ENCODE assay signal across 18 mouse cellular contexts in genomic region chr13:8849311-8849710, GRCm38 (mm10). TPM values are rescaled to one million over a fixed set of nuclear protein-coding genes. Genes with fewer than 3 reads are reported as not detected.
DNase-seq lines count a peak whose midpoint lies in the region; ATAC-seq and TF ChIP-seq lines count a peak whose summit lies in the region.
"Had no signal": no experiment of that assay in that cellular context is flagged by ENCODE, and none has a peak within 500 bp of the region (broad histone marks: within the 10 kb centered on the region; RNA-seq: fewer than 3 reads in every experiment).

No protein-coding gene starts in this region.

- H3K9me3 ChIP-seq in G1E (replicated peaks): no peaks in the 10 kb centered on the region
- H3K9me3 ChIP-seq in MEL (replicated peaks; ENCODE audit: insufficient read depth, low read length): no peaks in the 10 kb centered on the region
- no peaks in the 10 kb centered on the region for H3K9me3 ChIP-seq in liver, embryonic 11.5 days (ENCODE audit: control insufficient read depth, low read length)
- H3K9me3 ChIP-seq in neural tube, embryonic 15.5 days (replicated peaks): no peaks in the 10 kb centered on the region
- H3K9me3 ChIP-seq: limb, embryonic 15.5 days; midbrain, embryonic 13.5 days had no signal

- no peak overlapping the region for H3K27ac ChIP-seq in MEL (ENCODE audit: control insufficient read depth, low read depth, low read length)
- no peak overlapping the region for H3K27ac ChIP-seq in liver, embryonic 11.5 days (ENCODE audit: low read depth, low read length)
- no peak overlapping the region for H3K27ac ChIP-seq in neural tube, embryonic 15.5 days (replicated peaks)
- H3K27ac ChIP-seq: heart, adult 2 months; limb, embryonic 15.5 days; midbrain, embryonic 13.5 days had no signal

- TF ChIP-seq CTCF in G1E (IDR thresholded peaks at IDR 0.05; ENCODE audit: low read depth, low read length) (no peak), MEL (IDR thresholded peaks at IDR 0.05 in 2 of 3, conservative IDR thresholded peaks at IDR 0.05 in 1 of 3; ENCODE audit: control insufficient read depth in 1 of 3, insufficient read depth in 1 of 3, low read depth in 2 of 3, low read length in 3 of 3, poor library complexity in 1 of 3, severe bottlenecking in 1 of 3) (no peak)

- DNase-seq in G1E (ENCODE audit: low spot score) (peak; percentile 20), MEL (ENCODE audit: low read depth, low spot score) (peak; percentile 73)
- no peak for DNase-seq in liver, embryonic 11.5 days (ENCODE audit: low spot score)
- DNase-seq in lung, postnatal 36 days: peak; percentile 25
- no peak for DNase-seq in gastrocnemius, adult 18-20 months (ENCODE audit: low spot score)
- no peak for DNase-seq in left cerebral cortex, postnatal 36 days (ENCODE audit: low spot score in 2 of 2)
- DNase-seq: cerebellum, adult 2 months; heart, adult 2 months; heart, postnatal 10 days; kidney, adult 11 months; kidney, postnatal 10 days; thymus, adult 2 months had no signal

- ATAC-seq in G1E (ENCODE audit: extremely low read depth, insufficient number of reproducible peaks, low FRiP score, poor library complexity, severe bottlenecking): peak; percentile 79
- ATAC-seq in liver, embryonic 11.5 days (replicated peaks; ENCODE audit: low FRiP score): peak; percentile 93
- no peak for ATAC-seq in neural tube, embryonic 15.5 days (ENCODE audit: low FRiP score)
- ATAC-seq: forebrain, embryonic 14.5 days; hindbrain, embryonic 16.5 days; midbrain, embryonic 13.5 days; Patski had no signal

- H3K4me3 ChIP-seq in G1E (ENCODE audit: low read depth, low read length) (no peak overlapping the region), MEL (ENCODE audit: control insufficient read depth in 1 of 2, insufficient read depth in 1 of 2, low read depth in 2 of 2, low read length in 2 of 2) (no peak overlapping the region)
- H3K4me3 ChIP-seq in liver, embryonic 11.5 days (ENCODE audit: low read depth, low read length): no peak overlapping the region
- H3K4me3 ChIP-seq in neural tube, embryonic 15.5 days (replicated peaks): no peak overlapping the region
- H3K4me3 ChIP-seq: heart, adult 2 months; limb, embryonic 15.5 days; midbrain, embryonic 13.5 days had no signal

- H3K36me3 ChIP-seq in G1E (replicated peaks) (peaks cover 72% of the 10 kb centered on the region), MEL (ENCODE audit: control insufficient read depth in 1 of 2, insufficient read depth in 2 of 2, low read length in 2 of 2) (peaks cover 14 to 17% of the 10 kb centered on the region in 2 experiments)
- peaks cover 16% of the 10 kb centered on the region for H3K36me3 ChIP-seq in liver, embryonic 11.5 days (ENCODE audit: control insufficient read depth, insufficient read depth, low read length)
- peaks cover 43% of the 10 kb centered on the region for H3K36me3 ChIP-seq in neural tube, embryonic 15.5 days

- H3K27me3 ChIP-seq in G1E (ENCODE audit: insufficient read depth, low read length): no peaks in the 10 kb centered on the region
- H3K27me3 ChIP-seq in MEL (ENCODE audit: control insufficient read depth in 1 of 2, insufficient read depth in 2 of 2, low read length in 2 of 2): no peaks in the 10 kb centered on the region
- no peaks in the 10 kb centered on the region for H3K27me3 ChIP-seq in liver, embryonic 11.5 days (replicated peaks; ENCODE audit: control insufficient read depth, insufficient read depth, low read length)
- H3K27me3 ChIP-seq in neural tube, embryonic 15.5 days (replicated peaks): no peaks in the 10 kb centered on the region
- H3K27me3 ChIP-seq: limb, embryonic 15.5 days; midbrain, embryonic 13.5 days; Patski had no signal

- no peak for TF ChIP-seq POLR2A in MEL (IDR thresholded peaks at IDR 0.05; ENCODE audit: control insufficient read depth in 1 of 2, insufficient read depth in 1 of 2, low read depth in 1 of 2, low read length in 2 of 2, poor library complexity in 1 of 2)

- TF ChIP-seq EP300 in MEL (IDR thresholded peaks at IDR 0.05; ENCODE audit: low read depth in 1 of 2, low read length in 2 of 2): peak; percentile 85 to 89

- H3K79me2 ChIP-seq in MEL (ENCODE audit: control insufficient read depth, insufficient read depth, low read length, poor library complexity): no peaks in the 10 kb centered on the region

- H3K4me2 ChIP-seq in liver, embryonic 11.5 days: no peak overlapping the region
- no peak overlapping the region for H3K4me2 ChIP-seq in neural tube, embryonic 15.5 days
- H3K4me2 ChIP-seq: limb, embryonic 15.5 days; midbrain, embryonic 13.5 days had no signal

- H3K9ac ChIP-seq in MEL (ENCODE audit: control insufficient read depth, low read depth, low read length, poor library complexity, severe bottlenecking): no peak overlapping the region
- no peak overlapping the region for H3K9ac ChIP-seq in liver, embryonic 11.5 days (ENCODE audit: low read depth, low read length)
- no peak overlapping the region for H3K9ac ChIP-seq in neural tube, embryonic 15.5 days (replicated peaks)
- H3K9ac ChIP-seq: limb, embryonic 15.5 days; midbrain, embryonic 13.5 days had no signal

- TF ChIP-seq RAD21 in MEL (IDR thresholded peaks at IDR 0.05; ENCODE audit: low read depth, low read length): no peak

- H3K4me1 ChIP-seq in G1E (ENCODE audit: insufficient read depth, low read depth, low read length) (peaks cover 25% of the 10 kb centered on the region), MEL (ENCODE audit: control insufficient read depth in 1 of 2, insufficient read depth in 2 of 2, low read length in 2 of 2) (peaks cover 2 to 7% of the 10 kb centered on the region in 2 experiments; a peak in 3 of 4 replicates)
- peaks cover 7% of the 10 kb centered on the region; the same call in 1 of the 2 replicates for H3K4me1 ChIP-seq in liver, embryonic 11.5 days (replicated peaks; ENCODE audit: control insufficient read depth, insufficient read depth, low read length)
- no peaks in the 10 kb centered on the region for H3K4me1 ChIP-seq in neural tube, embryonic 15.5 days
- H3K4me1 ChIP-seq: limb, embryonic 15.5 days; midbrain, embryonic 13.5 days had no signal

- 31% methylated on average over 1 of the region's 1 CpGs for WGBS in liver, embryonic 11.5 days
- 58% methylated on average over 1 of the region's 1 CpGs for WGBS in neural tube, embryonic 15.5 days

- intact Hi-C loops in left cerebral cortex, postnatal 36 days (cut with DNase I): no loop called here

TF ChIP-seq in MEL, 35 proteins besides CTCF, POLR2A, EP300 and RAD21 (continues in another document):
- TF ChIP-seq USF1 (IDR thresholded peaks at IDR 0.05; ENCODE audit: low read depth, low read length) (no peak), ETS1 (IDR thresholded peaks at IDR 0.05; ENCODE audit: low read depth, low read length) (peak; percentile 81), JUND (IDR thresholded peaks at IDR 0.05; ENCODE audit: low read depth, low read length) (no peak), MEF2A (IDR thresholded peaks at IDR 0.05; ENCODE audit: extremely low read depth, insufficient replicate concordance, low read depth, low read length, poor library complexity, severe bottlenecking) (no peak), ELF1 (IDR thresholded peaks at IDR 0.05; ENCODE audit: low read depth, low read length) (no peak), ZMIZ1 (IDR thresholded peaks at IDR 0.05; ENCODE audit: low read depth, low read length) (no peak), ZKSCAN1 (IDR thresholded peaks at IDR 0.05; ENCODE audit: low read depth, low read length) (no peak), MAFK (IDR thresholded peaks at IDR 0.05; ENCODE audit: borderline replicate concordance, low read depth, low read length) (no peak), SIN3A (IDR thresholded peaks at IDR 0.05; ENCODE audit: low read length) (peak; percentile 33; the same call in 1 of the 2 replicates), BHLHE40 (IDR thresholded peaks at IDR 0.05; ENCODE audit: borderline replicate concordance, low read depth, low read length) (no peak), POLR2AphosphoS2 (IDR thresholded peaks at IDR 0.05; ENCODE audit: low read length) (no peak), GATA1 (IDR thresholded peaks at IDR 0.05; ENCODE audit: low read depth, low read length) (peak; percentile 87), TAL1 (IDR thresholded peaks at IDR 0.05; ENCODE audit: low read length) (peak; percentile 90), TBP (IDR thresholded peaks at IDR 0.05; ENCODE audit: low read depth, low read length) (no peak), MAX (IDR thresholded peaks at IDR 0.05; ENCODE audit: low read length) (no peak), MYB (IDR thresholded peaks at IDR 0.05; ENCODE audit: low read depth, low read length) (no peak), RCOR1 (IDR thresholded peaks at IDR 0.05; ENCODE audit: low read depth, low read length) (peak; percentile 75), MXI1 (IDR thresholded peaks at IDR 0.05; ENCODE audit: low read depth, low read length) (no peak), ZNF384 (IDR thresholded peaks at IDR 0.05; ENCODE audit: low read depth, low read length) (no peak), POLR2AphosphoS5 (IDR thresholded peaks at IDR 0.05; ENCODE audit: borderline replicate concordance, low read depth, low read length) (no peak), SMC3 (IDR thresholded peaks at IDR 0.05; ENCODE audit: low read depth, low read length) (no peak)

RNA-seq across cellular contexts. Expression of gene Wdr37, which starts 22.4 kb away (rescaled TPM):
- total RNA-seq in G1E (2014; fragmentation: Nextera tagmentation) (48.5 and 48.6 TPM in 2 replicates), G1E (2017) (45.1 and 55.5 TPM in 2 replicates), MEL (2012; rRNA removed) (8.6 and 9.5 TPM in 2 replicates)
- polyA plus RNA-seq in G1E (2012) (3.9 and 12.2 TPM in 2 replicates), MEL (2012; ENCODE audit: insufficient read depth in 1 of 2, insufficient read length in 2 of 2, low read depth in 1 of 2, low replicate concordance in 2 of 2, missing spikeins in 1 of 2) (10 to 100 TPM in 1 of 2 experiments, not detected in 1; 14.7 TPM)
- polyA plus RNA-seq in liver, embryonic 11.5 days (2014; fragmentation: Nextera tagmentation; extraction: Ambion mirVana): 17.5 and 18.0 TPM in 2 replicates
- 44.5 and 48.2 TPM in 2 replicates for polyA plus RNA-seq in neural tube, embryonic 15.5 days (2015; fragmentation: Nextera tagmentation; extraction: Ambion mirVana)
- total RNA-seq in gastrocnemius, adult 18-20 months (2021): 10 to 100 TPM; 28.1 to 31.2 TPM
- total RNA-seq in left cerebral cortex, postnatal 36 days (2021): 100 to 1,000 TPM; 104 TPM

RNA-seq across cellular contexts. Expression of gene Idi1, which starts 36.0 kb away (rescaled TPM):
- total RNA-seq in G1E (2014; fragmentation: Nextera tagmentation): 575 and 668 TPM in 2 replicates
- 871 and 936 TPM in 2 replicates for total RNA-seq in G1E (2017)
- polyA plus RNA-seq in G1E (2012): 24.5 and 27.6 TPM in 2 replicates
- 19.9 and 22.1 TPM in 2 replicates for total RNA-seq in MEL (2012; rRNA removed)
- polyA plus RNA-seq in MEL (2012; ENCODE audit: insufficient read depth in 1 of 2, insufficient read length in 2 of 2, low read depth in 1 of 2, low replicate concordance in 2 of 2, missing spikeins in 1 of 2): 10 to 100 TPM in 1 of 2 experiments, not detected in 1; 22.5 TPM
- 91.0 and 108 TPM in 2 replicates for polyA plus RNA-seq in liver, embryonic 11.5 days (2014; fragmentation: Nextera tagmentation; extraction: Ambion mirVana)
- 103 and 107 TPM in 2 replicates for polyA plus RNA-seq in neural tube, embryonic 15.5 days (2015; fragmentation: Nextera tagmentation; extraction: Ambion mirVana)
- total RNA-seq in gastrocnemius, adult 18-20 months (2021): 1 to 10 TPM; 5.1 to 5.5 TPM
- total RNA-seq in left cerebral cortex, postnatal 36 days (2021): 10 to 100 TPM; 37.6 to 42.2 TPM

Comparison
In these comparisons a context has a peak if more than half of its experiments do, and no peak if none do; other contexts are left out.
1. DNase-seq: peak in G1E (single experiment), MEL (single experiment) and lung, postnatal 36 days (single experiment); none in liver, embryonic 11.5 days (single experiment), gastrocnemius, adult 18-20 months (single experiment) and left cerebral cortex, postnatal 36 days (0 of 2).
2. RNA of gene Idi1, which starts 36.0 kb away (total RNA-seq): 575 to 936 TPM in G1E; 37.6 to 42.2 TPM in left cerebral cortex, postnatal 36 days, 19.9 to 22.1 TPM in MEL and 5.1 to 5.5 TPM in gastrocnemius, adult 18-20 months; every median in the first group is over 10 times any median in the second.